Mouse (Mus musculus): ENCODE data around the gene Klhl1. TPM values are rescaled to one million over a fixed set of nuclear protein-coding genes. Genes with fewer than 3 reads are reported as not detected.

Gene Klhl1
- not detected in 2 replicates for polyA plus RNA-seq (2012; rRNA removed; ENCODE audit: low replicate concordance)

DNA sequence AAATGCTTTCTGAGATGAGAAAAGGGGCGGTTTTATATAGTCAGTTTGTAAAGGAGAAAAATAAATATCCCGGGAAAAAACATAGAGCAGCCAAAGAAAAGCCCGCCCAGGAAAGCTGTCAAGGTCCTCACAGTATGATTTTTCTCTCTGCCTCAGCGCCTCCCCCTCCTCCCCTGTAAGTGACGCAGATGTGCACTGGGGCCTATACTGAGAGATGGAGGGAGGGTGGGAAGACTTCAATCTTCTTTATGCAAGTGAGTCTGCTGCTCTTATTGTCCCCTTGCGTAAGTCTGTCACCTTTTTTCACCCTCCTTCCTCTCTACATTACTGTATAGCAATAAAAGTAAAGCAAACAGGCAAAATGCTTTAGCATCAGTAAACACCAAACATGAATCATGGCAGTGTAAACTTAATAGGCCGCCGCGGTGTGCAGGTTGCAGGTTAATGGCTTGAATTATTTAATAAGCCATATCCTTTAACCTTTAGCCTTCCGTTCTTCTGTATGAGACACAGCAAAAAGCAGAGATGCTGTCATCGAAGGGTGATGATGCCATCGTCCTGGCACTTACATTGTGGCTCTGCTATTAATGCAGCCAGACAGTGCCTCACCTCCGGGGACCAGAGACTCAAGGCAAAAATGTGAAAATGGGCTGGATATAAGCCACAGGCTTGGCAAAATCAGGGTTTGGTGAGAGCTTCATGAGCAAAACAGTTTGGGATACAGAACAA is at the start of gene Klhl1:
TSS of gene Klhl1 (minus strand) at position 149 of the 729 bp plus-strand sequence.

Measured in mammary gland, adult 2 months (tissue).